Mouse (Mus musculus) 3T3-L1 (cell line): ENCODE results near the gene Btg2.

Experiments used
- DNase-seq: peaks from one replicate; pipeline ENCODE4 v3.0.0-alpha.2; 2015; ENCODE audit warnings: low read depth, low spot score

Gene Btg2

DNA sequence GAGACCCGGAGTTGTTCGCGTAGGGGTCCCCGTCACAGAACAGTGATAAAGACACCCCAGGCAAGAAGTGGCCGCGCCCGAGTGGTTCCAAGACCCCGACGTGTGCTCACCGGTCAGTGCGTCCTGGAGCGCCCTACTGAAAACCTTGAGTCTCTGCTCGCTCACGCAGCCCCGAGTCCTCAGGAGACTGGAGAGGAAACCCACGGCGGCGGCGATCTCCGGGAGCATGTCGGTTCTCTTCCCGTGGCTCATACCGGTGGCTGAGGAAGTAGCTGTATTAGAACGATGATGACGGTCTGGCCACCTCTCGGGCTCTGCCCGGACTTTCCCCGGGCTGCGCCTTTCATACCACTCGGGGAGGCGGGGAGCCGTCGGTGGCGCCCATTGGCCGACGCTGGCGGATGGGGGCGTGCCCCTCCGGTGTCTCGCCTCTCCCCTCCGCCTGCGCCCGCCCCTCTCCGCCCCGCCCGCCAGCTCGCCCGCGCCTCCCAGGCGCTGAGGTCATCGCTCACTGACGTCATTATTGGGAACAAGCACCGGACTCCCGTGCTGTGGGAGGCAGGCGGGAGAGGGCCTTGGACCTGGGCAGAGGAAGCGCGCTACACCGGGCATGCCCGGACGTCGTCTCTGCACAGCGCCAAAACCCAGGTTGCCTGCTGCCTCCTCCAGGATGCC lies at the start of gene Btg2:
TSS of gene Btg2 (minus strand) at position 319 of the 675 bp plus-strand sequence.
- DNase-seq = peak; percentile 94

DNA sequence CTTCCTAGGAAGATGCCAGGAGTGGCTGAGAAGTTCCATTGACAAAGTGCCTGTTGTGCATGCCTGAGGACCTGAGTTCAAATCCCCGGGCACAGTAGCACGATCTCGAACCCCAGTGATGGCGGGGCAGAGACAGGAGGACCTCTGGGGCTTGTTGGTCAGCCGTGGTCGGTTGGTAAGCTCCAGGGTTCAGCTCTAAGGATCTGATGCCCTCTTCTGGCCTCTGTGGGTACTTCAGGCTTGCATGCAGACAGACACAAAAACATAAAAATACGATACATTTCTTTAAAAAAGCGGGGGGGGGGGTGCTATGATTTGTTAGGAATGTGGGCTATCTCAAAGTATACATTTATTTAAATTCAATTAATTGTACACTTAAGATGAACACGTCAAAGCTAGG lies 43.3 kb upstream of the Btg2 start:
- peak; percentile 65 for DNase-seq

DNA sequence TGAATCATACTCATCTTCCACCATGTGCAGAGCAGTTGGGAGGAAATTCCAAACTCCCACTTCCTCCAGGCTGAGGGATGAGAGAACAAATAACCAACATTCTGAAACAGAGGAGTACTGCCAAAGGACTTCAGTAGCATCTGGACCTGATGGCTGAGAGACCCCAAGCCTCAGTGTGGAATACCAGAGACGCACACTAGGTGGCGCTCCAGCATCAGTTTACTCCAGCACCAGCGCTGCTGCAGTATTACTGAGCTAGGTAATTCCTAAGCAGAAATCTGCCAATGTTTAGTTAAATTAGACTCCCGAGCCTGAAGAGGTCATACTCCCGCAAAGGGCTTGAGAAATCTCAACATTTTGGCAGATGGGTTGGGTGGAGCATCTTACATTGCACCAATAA lies 41.3 kb upstream of the Btg2 start:
- peak; percentile 86 for DNase-seq

DNA sequence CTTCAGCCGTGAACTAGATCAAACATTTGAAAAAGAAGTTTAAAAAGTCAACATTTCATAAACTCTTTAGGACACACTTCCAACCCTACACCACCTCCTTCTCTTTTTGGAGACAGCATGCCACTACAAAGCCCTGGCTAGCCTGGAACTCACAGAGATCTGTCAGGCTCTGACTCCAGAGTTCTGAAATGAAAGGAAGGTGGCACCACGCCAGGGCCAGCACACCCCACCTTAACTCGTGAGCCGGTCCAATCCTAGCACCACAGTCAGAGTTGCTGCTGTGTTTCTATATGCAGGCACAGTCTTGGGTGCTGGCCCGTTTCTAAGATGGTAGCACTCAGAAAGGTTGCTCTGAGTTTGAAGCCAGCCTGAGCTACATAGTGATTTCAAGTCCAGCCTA lies 38.2 kb upstream of the Btg2 start:
- no peak for DNase-seq

DNA sequence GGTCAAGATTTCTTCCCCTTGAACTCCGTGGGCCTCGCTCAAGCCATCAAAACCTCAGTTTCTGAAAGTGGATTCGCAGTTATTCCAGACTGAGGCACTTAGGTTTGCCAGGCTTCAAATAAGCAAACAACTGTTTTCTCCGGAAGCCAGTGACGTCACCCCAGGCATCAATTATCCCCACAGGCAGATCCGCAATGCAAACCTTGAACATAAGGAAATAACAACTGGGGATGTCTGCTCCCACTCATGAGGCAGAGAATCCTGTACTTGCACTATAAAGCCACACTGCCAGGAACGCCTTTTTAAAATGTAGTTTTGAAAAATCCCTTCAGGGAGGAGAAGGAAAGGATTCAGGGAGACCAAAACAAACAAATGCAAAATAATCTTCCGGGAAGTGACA lies 36.5 kb upstream of the Btg2 start:
- no peak for DNase-seq

DNA sequence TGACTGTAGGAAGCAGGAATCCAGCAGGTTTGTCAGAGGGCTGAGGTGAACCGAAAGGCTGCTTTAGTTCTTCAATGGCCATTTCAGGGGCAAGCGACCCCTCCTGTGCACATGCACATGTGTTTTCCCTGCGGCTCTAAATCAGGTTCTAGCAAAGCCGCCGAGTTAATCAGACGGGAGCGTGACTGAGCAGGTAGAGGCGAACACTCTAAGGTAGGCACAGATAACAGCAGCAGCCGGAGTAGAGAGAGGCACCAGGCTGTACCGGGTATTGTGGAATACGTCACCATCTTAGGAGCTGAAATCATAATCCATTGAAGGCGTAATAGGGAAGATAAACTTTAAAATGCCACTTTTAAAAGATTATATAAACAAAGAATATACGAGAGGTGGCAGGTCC lies 35.8 kb upstream of the Btg2 start:
- DNase-seq = no peak

DNA sequence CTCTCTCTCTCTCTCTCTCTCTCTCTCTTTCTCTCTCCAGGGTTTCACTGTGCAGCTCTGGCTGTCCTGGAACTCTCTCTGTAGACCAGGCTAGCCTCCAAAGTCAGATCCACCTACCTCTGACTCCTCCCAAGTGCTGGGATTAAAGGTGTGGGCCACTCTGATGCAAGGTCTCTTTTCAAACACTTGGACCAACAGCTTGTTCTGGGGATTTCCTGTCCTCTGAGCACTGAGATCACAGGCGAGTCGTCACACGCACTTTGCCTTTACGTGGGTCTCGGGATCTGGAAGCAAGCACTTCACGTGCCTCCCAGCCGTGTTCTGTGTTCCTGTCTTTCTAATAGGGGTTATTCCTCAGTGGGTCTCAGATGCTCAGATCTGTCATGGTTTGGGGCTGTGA lies 35.1 kb upstream of the Btg2 start:
- DNase-seq = no peak

DNA sequence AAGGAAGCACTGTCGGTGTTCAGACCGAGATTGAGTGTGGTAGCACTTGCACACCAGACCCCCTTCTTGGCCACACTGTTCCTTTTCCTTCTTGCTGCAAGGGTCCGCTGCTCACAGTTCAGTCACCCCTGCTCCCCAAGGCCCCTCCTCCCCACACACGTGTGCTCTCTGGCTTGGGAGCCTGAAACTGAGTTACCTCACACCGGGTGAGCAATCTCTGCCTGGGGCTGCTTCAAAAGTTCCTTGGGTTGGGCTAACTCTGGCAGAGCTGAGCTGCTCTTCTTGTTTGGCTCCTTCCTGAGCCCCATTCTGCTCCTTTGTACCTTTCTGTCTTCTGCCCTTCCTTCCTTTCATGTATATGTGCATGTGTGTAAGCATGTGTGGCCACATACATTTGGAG lies 34.6 kb upstream of the Btg2 start:
- DNase-seq = no peak

DNA sequence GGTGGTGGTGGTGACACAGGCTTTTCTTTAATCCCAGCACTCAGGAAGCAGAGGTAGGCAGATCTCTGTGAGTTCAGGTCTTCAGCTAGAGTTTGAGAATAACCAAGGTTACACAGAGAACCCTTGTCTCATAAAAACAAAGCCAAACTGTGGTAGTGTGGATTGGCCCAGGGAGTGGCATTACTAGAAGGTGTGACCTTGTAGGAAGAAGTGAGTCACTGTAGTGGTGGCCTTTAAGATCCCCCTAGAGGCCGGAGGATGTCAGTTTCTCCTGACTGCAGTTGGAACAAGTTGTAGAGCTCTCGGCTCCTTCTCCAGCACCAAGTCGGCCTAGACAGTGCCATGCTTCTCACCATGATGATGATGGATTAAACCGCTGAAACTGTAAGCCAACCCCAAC lies 32.1 kb upstream of the Btg2 start, which contains the start of gene Chit1:
TSS of gene Chit1 (plus strand) at position 264 of the 400 bp plus-strand sequence.
- peak; percentile 47 for DNase-seq

DNA sequence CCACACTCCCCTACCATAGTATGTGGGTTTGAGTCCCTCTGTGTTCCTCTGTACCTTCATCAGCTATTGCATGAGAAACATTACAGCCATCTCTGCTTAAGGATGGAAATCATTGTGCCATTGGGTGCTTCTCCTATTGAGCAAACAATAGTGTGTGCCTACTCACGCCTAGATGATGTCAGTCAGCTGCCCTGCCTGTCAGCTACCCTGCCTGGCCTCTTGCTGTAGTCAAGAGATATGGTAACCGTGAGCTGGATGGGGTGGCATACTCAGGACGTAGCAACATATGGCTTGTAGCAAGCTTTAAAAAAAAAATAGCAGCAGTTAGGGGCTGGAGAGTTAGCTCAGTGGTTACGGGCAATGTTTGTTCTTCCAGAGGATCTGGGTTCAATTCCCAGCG lies 31.5 kb upstream of the Btg2 start:
- no peak for DNase-seq

DNA sequence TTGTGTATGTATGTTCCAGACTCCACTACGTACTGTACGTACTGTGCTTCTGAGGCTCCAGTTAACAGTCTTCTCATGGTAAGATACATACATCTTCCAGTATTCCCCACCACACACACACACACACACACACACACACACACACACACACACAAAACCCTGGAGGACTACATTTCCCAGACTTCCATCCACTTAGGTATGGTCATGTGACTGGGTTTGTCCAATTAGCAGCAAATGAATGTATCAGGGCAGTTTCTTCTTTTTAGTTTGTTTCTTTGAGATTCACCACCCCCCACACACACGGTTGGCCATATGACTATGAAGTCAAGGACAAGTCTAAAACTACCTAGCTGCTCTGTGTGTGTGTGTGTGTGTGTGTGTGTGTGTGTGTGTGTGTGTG lies 31.1 kb upstream of the Btg2 start:
- no peak for DNase-seq

DNA sequence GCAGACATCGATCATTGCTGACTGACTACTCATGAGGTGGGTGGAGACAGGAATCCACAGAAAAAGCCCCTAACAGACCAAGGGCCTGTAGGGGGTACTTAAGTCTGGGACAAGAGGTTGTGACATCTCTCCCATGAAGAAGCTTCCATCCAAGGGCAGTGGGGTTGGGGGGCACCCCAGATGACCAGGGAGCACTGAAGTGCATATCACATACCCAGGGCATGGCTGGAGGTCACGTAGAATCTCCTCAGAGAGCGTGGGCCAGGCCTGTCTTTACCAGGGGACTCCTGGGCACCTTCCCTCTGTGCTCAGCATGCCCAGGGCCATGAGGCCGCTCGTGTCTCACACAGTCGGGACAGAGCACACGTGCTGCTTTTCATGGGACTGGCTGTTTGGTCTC lies 28.9 kb upstream of the Btg2 start:
- no peak for DNase-seq

DNA sequence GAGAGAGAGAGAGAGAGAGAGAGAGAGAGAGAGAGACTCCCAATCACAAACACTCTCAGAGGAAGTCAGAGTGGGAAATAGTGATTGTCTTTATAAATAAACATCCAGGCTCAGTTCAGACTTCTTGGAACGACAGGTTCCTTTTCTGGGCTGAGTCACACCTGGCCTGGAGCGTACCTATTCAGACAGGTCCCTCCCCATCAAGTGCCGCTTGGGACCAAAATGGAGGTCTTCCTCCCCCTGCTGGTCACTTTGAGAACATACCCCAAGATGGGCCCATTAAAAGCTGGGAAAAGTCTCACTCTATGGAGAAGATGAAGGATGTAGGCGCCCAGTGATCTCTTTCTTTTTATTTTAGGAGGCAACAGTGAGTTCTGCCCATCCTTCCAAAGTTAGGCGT lies 27.8 kb upstream of the Btg2 start:
- peak; percentile 77 for DNase-seq

DNA sequence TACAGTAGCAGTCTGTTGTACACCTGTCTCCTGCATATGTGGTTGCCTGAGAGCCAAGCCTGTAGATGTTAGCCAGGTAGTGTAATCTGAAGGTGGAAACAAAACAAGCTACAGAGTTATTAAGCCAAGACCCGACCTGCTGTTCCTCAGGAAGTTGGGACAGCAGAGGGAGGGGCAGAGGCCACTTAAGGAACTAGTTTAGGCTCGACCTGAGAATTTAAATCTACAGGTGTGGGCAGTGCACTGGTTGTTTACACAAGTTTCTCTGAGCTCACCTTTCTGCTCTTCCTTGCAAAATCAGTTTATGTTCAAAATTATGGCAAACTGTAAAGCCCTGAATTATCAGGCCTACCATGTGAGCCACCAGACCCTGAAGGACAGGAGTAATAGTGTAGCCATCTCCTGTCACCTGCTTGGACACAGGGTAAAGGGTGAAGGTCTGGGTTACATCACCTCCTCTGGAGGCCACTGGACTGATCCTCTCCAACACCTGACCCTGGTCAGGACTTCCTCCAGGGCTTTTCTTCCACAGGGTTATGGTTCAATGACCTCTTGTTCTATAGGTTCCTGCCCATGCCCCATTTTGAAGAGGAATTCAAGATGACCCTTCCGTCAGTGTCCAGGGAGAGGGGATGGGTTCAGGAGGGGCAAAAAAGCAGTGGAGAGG lies 27.0 kb upstream of the Btg2 start:
- DNase-seq = no peak

DNA sequence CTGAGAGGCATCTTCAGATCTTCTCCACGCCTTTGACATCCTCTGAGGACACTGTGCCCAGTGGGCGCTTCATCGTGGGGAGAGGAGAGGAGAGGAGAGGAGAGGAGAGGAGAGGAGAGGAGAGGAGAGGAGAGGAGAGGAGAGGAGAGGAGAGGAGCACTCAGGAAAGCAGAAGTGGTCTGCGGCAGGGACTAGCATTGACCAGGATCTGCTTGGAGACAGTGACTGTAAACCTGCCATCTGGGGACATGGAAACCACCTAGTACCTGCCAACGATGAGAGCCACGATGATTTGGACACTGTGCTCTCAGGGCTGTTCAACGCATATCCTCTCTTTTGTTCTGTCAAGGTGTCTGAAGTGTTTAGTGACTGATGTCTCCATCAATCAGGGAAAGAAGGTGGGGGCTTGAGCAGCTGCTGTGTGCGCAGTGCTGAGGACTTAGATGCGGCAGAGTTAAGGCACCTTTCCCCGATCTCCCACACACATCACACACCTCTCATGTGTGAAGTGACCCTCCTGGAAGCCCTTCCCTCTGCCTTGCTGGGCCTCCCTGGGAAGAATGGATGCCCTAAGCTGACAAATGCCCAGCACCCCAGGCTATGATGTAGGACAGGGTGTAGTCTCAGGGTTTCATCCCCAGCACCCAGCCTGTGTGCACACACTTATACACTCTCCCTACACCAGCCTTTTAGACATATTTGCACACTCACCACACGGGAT lies 26.3 kb upstream of the Btg2 start:
- no peak for DNase-seq

DNA sequence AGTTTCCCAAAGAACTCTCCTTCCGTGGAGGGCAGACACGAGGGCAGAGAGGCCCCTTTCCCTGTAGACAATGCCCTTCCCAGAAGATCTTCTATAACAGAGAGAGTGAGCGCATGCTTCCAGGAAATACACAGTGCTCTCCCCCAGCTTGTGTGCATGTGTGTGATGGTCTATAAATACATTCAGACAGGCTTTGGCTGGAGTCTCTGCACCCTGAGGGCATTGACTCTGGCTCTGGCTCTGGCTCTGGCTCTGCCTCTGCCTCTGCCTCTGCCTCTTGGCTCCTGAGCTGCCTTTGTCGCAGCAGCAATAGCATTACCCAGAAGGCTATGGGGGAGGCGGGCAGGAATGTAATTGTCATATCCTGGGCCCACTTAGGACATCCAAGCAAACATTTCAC lies 24.9 kb upstream of the Btg2 start:
- DNase-seq = peak; percentile 86

DNA sequence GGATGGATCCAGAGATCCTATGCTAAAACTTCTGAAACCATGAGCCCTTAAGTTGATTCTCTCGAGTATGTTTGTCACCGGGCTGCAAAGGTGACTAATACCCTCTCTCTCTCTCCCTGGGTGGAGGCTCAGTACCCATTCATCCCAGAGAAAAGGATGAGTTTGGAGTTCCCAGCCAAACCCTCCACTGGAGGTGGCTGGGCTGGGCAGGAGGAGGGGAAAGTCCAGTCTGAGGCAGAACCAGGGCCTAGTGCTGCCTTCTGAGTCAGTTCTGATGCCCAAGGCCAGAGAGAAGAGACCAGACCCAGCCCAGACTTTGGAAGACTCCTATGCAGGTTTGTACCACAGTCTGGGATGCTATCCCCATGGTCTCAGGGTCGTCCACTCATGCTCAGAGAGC lies 22.7 kb upstream of the Btg2 start:
- peak; percentile 63 for DNase-seq

DNA sequence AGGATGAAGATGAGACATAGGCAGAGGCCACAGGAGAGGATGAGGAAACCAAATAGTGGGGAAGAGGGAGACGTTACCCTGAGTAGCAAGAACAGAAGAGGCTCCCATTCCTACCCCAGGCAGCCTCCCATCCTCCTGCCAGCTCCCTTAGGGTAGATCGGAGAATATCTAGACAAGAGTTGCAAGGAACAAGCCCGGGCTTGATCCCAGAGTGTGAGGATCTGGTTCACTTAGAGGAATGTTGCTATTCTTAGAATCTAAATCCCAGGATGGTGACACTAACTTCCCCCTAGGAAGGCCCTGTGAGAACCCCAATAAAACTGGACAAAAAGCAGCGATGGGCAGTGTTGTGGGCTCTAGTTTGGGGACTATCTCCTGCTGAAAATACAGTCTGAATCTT lies 22.0 kb upstream of the Btg2 start:
- peak; percentile 45 for DNase-seq

DNA sequence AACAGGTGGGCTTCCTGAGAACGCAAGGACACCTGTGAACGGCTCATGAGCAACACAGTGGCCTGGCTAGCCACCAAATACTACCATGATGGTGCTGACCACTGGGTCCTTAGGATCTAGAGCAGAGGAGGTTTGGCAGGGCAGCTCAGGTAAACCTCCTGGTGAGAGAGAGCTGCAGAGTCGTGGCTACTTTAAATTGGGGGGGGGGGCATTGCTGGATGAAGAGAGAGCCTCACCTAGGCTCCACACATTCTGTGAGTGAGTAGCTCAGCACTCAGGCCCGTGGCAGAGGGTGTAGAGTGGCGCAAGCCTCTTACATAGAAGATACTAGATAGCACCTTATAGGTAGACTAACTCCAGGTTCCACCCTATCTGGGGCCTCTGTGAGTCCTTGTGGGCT lies 21.5 kb upstream of the Btg2 start:
- DNase-seq = no peak

DNA sequence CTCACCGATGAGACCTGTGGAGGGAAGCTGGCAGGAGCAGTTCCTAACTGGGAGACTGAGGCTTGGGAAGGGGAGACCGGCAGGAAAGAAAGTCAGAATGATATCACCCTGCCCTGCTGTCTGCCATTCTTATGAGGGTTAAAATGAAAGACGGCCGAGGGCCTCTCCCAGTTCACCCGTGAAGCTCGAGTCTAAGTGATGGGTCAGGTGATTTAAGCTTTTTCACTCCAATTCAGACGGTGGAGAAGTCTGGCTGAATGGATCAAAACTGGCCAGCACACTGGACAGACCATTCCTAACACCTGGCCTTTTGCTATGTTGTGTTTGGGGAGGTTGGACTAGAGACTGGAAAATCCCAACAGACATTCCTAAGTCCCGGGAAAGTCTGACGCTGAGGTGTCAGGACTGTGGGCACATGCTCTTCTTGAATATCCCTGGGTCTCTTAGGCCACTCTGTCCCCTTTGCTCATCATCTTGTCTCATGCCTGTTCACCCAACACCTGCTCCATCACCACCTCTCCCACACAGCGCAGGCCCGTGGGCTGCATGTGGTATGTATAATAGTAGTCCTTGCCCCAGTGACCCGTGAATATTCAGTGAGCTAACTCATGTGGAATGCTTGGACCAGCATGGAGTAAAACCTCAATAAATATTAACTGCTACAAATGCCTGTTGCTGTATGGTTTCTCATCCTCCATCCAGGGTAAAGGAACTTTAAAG lies 20.8 kb upstream of the Btg2 start:
- DNase-seq = peak; percentile 88

DNA sequence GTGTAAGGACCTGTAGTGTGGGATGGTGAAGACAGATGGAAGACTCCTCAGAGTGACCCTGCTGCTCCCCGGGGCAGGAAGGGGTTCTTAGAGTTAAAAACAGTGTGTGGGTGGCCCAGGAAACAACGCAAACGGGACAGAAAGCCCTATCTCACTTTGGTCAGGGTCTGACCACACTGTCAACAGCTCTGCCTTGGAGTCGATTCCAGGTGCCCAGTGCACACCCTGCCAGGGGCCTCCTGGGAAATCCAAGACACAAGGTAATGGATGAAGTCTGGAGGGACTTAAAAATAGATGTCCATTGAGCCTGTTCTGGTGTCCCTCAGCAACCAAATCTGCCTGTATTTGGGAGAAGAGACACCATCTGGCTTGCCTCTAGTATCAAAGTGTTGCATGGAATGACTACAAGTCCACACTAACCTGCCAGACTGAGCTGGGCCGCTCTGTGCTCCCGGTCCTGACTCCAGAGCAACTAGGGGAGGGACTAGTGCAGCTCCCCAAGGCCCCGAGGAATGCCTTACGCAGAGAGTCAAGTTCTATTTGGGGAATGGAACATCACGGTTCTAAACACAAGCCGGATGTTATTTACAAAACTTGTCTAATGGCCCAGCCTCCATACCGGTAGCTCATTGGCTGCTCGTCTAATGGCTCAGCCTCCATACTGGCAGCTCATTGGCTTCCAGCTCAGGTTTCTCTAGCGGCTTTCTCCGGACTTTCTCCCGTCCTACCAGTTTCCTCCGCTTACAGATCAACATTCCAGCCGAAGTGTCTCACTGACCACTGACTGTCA lies 20.0 kb upstream of the Btg2 start:
- DNase-seq = peak; percentile 99
